Mouse (Mus musculus) limb, embryonic 11.5 days (tissue): ENCODE data around the gene 1700122O11Rik. TPM values are rescaled to one million over a fixed set of nuclear protein-coding genes. Genes with fewer than 3 reads are reported as not detected.

ENCODE experiments used
- ATAC-seq: fragments of 200-750 bp; cut with Nextera tagmentation; 2 replicates; pipeline ENCODE4 v1.8.0; 2017; ENCODE audit warnings: low read depth; ENCODE audit not compliant: insufficient number of reproducible peaks, low FRiP score, low TSS enrichment
- DNase-seq: peaks from one replicate; pipeline ENCODE4 v3.0.0-alpha.2; 2015; ENCODE audit warnings: low spot score
- H3K27ac ChIP-seq: fragments of 300-500 bp; sonication (generic); replicated peaks from 2 replicates; pipeline ENCODE4 v1.5.1; 2014; ENCODE audit warnings: low read depth, mild to moderate bottlenecking, low read length
- H3K27me3 ChIP-seq: fragments of 300-500 bp; sonication (generic); 2 replicates; pipeline ENCODE4 v1.6.1; 2014; ENCODE audit warnings: mild to moderate bottlenecking, low read length, mixed read lengths; ENCODE audit not compliant: control insufficient read depth, insufficient read depth
- H3K36me3 ChIP-seq: fragments of 300-500 bp; sonication (generic); 2 replicates; pipeline ENCODE4 v1.6.1; 2014; ENCODE audit warnings: mild to moderate bottlenecking, low read length, moderate library complexity, mixed read lengths; ENCODE audit not compliant: control insufficient read depth, insufficient read depth
- H3K4me1 ChIP-seq: fragments of 300-500 bp; sonication (generic); 2 replicates; pipeline ENCODE4 v1.6.1; 2014; ENCODE audit warnings: low read length, mixed read lengths; ENCODE audit not compliant: control insufficient read depth, insufficient read depth
- H3K4me2 ChIP-seq: fragments of 300-500 bp; sonication (generic); 2 replicates; pipeline ENCODE4 v1.6.1; 2014; ENCODE audit warnings: low read depth, mild to moderate bottlenecking, moderate library complexity; ENCODE audit not compliant: severe bottlenecking
- H3K4me3 ChIP-seq: fragments of 300-500 bp; sonication (generic); 2 replicates; pipeline ENCODE4 v1.5.1; 2014; ENCODE audit warnings: low read depth, low read length
- H3K9ac ChIP-seq: fragments of 300-500 bp; sonication (generic); 2 replicates; pipeline ENCODE4 v1.6.1; 2014; ENCODE audit warnings: mild to moderate bottlenecking, low read length
- H3K9me3 ChIP-seq: fragments of 300-500 bp; sonication (generic); 2 replicates; pipeline ENCODE4 v1.6.1; 2016; ENCODE audit warnings: low read length; ENCODE audit not compliant: control insufficient read depth
- WGBS: fragments of 180-500 bp; shearing (Covaris S2); extraction: QIAGEN DNeasy Blood & Tissue Kit; methylation state at CpG from one replicate; pipeline ENCODE4 v1.1.7; 2014; 5-methylcytosine and 5-hydroxymethylcytosine counted together
- polyA plus RNA-seq: library from polyadenylated mRNA; unstranded; fragments of >200 nt; fragmentation: Nextera tagmentation; extraction: Ambion mirVana; gene quantifications from 2 replicates; pipeline ENCODE4 v1.2.1, GENCODE M21; 2014

The 1700122O11Rik gene
- polyA plus RNA-seq = not detected in 2 replicates

- H3K9me3 ChIP-seq = no peaks in the 10 kb centered on the region
- no peak within 1 kb of the TSS for H3K4me2 ChIP-seq
- peaks cover 14% of the 10 kb centered on the region for H3K4me1 ChIP-seq
- DNase-seq = no peak
- ATAC-seq = no peak
- H3K36me3 ChIP-seq = no peaks in the 10 kb centered on the region
- no peak within 1 kb of the TSS for H3K4me3 ChIP-seq
- H3K9ac ChIP-seq = no peak within 1 kb of the TSS
- peaks cover 13% of the 10 kb centered on the region for H3K27me3 ChIP-seq
- 85% methylated on average over 2 of the region's 2 CpGs for WGBS
- H3K27ac ChIP-seq = no peak within 1 kb of the TSS
Measured at GRCm38 (mm10) chr17:48038193-48038592, at the start of gene 1700122O11Rik. Gene 1700122O11Rik (minus strand): TSS chr17:48038293.

- WGBS = 40% methylated on average over 3 of the region's 3 CpGs
- H3K27me3 ChIP-seq = no peaks in the 10 kb centered on the region
- no peak overlapping the region for H3K4me2 ChIP-seq
- H3K4me1 ChIP-seq = no peaks in the 10 kb centered on the region
- no peak overlapping the region for H3K27ac ChIP-seq
- no peaks in the 10 kb centered on the region for H3K9me3 ChIP-seq
- DNase-seq (no peak), ATAC-seq (no peak)
- H3K4me3 ChIP-seq = no peak overlapping the region
- H3K36me3 ChIP-seq = no peaks in the 10 kb centered on the region
- H3K9ac ChIP-seq = no peak overlapping the region
Measured at GRCm38 (mm10) chr17:48080626-48081025, 42.5 kb upstream of the 1700122O11Rik start.

- H3K4me1 ChIP-seq = peaks cover 18% of the 10 kb centered on the region
- no peaks in the 10 kb centered on the region for H3K27me3 ChIP-seq
- H3K4me3 ChIP-seq = no peak overlapping the region
- no peaks in the 10 kb centered on the region for H3K9me3 ChIP-seq
- ATAC-seq (no peak), DNase-seq (no peak)
- WGBS = 33% methylated on average over 5 of the region's 5 CpGs
- H3K36me3 ChIP-seq = no peaks in the 10 kb centered on the region
- H3K9ac ChIP-seq = no peak overlapping the region
- H3K27ac ChIP-seq = no peak overlapping the region
- no peak overlapping the region; the same call in 1 of the 2 replicates for H3K4me2 ChIP-seq
Measured at GRCm38 (mm10) chr17:48067729-48068128, 29.6 kb upstream of the 1700122O11Rik start.

- Histone ChIP-seq H3K9me3 (no peaks in the 10 kb centered on the region), H3K36me3 (no peaks in the 10 kb centered on the region), H3K4me1 (peaks cover 18% of the 10 kb centered on the region), H3K27ac (no peak overlapping the region), H3K9ac (no peak overlapping the region), H3K4me2 (no peak overlapping the region; the same call in 1 of the 2 replicates), H3K4me3 (no peak overlapping the region), H3K27me3 (no peaks in the 10 kb centered on the region)
- ATAC-seq = no peak
- DNase-seq = no peak
- WGBS = 80% methylated on average over 10 of the region's 10 CpGs
Measured at GRCm38 (mm10) chr17:48067083-48067614, 29.1 kb upstream of the 1700122O11Rik start.

GRCm38 (mm10) chr17:48065081-48065501 is 27.0 kb upstream of the 1700122O11Rik start:
- 0 out of 2 replicates have a peak, but pooled peaks have one; percentile 31 for ATAC-seq
- DNase-seq = peak; percentile 52
- no peaks in the 10 kb centered on the region for H3K9me3 ChIP-seq
- H3K36me3 ChIP-seq = no peaks in the 10 kb centered on the region
- WGBS = 20% methylated on average over 5 of the region's 5 CpGs
- peaks cover 18% of the 10 kb centered on the region for H3K4me1 ChIP-seq
- peak overlapping the region; percentile 79 for H3K27ac ChIP-seq
- H3K27me3 ChIP-seq = no peaks in the 10 kb centered on the region
- no peak overlapping the region for H3K4me3 ChIP-seq
- H3K9ac ChIP-seq = no peak overlapping the region
- peak overlapping the region; percentile 27; the same call in 1 of the 2 replicates for H3K4me2 ChIP-seq

GRCm38 (mm10) chr17:48064196-48064843 is 26.2 kb upstream of the 1700122O11Rik start:
- Histone ChIP-seq H3K4me1 (peaks cover 18% of the 10 kb centered on the region), H3K4me3 (no peak overlapping the region), H3K36me3 (no peaks in the 10 kb centered on the region), H3K27me3 (no peaks in the 10 kb centered on the region), H3K27ac (peak overlapping the region; percentile 79), H3K9ac (no peak overlapping the region), H3K4me2 (no peak overlapping the region; the same call in 1 of the 2 replicates), H3K9me3 (no peaks in the 10 kb centered on the region)
- WGBS = 27% methylated on average over 10 of the region's 10 CpGs
- DNase-seq (peak; percentile 60), ATAC-seq (peak; percentile 58)

- DNase-seq = peak; percentile 39
- H3K4me2 ChIP-seq = peak overlapping the region; percentile 39; the same call in 1 of the 2 replicates
Measured at GRCm38 (mm10) chr17:48057382-48057781, 19.3 kb upstream of the 1700122O11Rik start.

GRCm38 (mm10) chr17:48055076-48055816 is 17.2 kb upstream of the 1700122O11Rik start:
- Histone ChIP-seq H3K27ac (no peak overlapping the region), H3K9me3 (no peaks in the 10 kb centered on the region), H3K9ac (no peak overlapping the region), H3K4me3 (no peak overlapping the region), H3K4me1 (peaks cover 12% of the 10 kb centered on the region), H3K27me3 (peaks cover 23% of the 10 kb centered on the region), H3K36me3 (no peaks in the 10 kb centered on the region), H3K4me2 (no peak overlapping the region)
- 51% methylated on average over 20 of the region's 20 CpGs for WGBS
- DNase-seq = no peak
- ATAC-seq = no peak

More at GRCm38 (mm10) chr17:48057382-48057781, 19.3 kb upstream of the 1700122O11Rik start:
- Histone ChIP-seq H3K9ac (0 out of 2 replicates have a peak overlapping the region, but pooled peaks have one; percentile 17), H3K4me1 (peaks cover 12% of the 10 kb centered on the region), H3K27me3 (peaks cover 23% of the 10 kb centered on the region), H3K36me3 (no peaks in the 10 kb centered on the region), H3K4me3 (no peak overlapping the region), H3K27ac (no peak overlapping the region), H3K9me3 (no peaks in the 10 kb centered on the region)
- no peak for ATAC-seq
- WGBS = 2% methylated on average over 12 of the region's 12 CpGs
